Mouse (Mus musculus) heart, postnatal 10 days (tissue): Measurements from ENCODE around the gene Pltp. TPM values are rescaled to one million over a fixed set of nuclear protein-coding genes. Genes with fewer than 3 reads are reported as not detected.

ENCODE experiments used
- DNase-seq, 2 experiments: peaks; one replicate each; pipeline ENCODE4 v3.0.0; 2021
- intact Hi-C: fragments of 180-260 bp; cut with DNase I; formaldehyde crosslinking; loops from one replicate; pipeline ENCODE4 v1.15.1; 2025
- total RNA-seq, 2 experiments: library from RNA; stranded (reverse); gene quantifications; 2 replicates each; pipeline ENCODE4 v1.2.3; 2021

Pltp gene
- total RNA-seq: 10 to 100 TPM; 39.1 to 40.9 TPM

- DNase-seq: peak; percentile 58 to 74
- intact Hi-C loops: loop anchor here (2.0 kb wide), 1 partner anchor 24 kb away; no protein-coding TSS in a partner anchor
These were observed at the start of gene Pltp for GRCm38 (mm10) chr2:164857101-164857821. Pltp (minus strand) TSS chr2:164857711.

- intact Hi-C loops: no loop called here
- DNase-seq: no peak
These were observed 48.6 kb upstream of the Pltp start for GRCm38 (mm10) chr2:164906071-164906470.

GRCm38 (mm10) chr2:164903496-164903895, 46.0 kb upstream of the Pltp start:
- DNase-seq: no peak
- intact Hi-C loops: no loop called here

GRCm38 (mm10) chr2:164901380-164901779, 43.9 kb upstream of the Pltp start:
- DNase-seq: no peak
- intact Hi-C loops: loop anchor here (2.0 kb wide), 1 partner anchor 19 kb away; no protein-coding TSS in a partner anchor

GRCm38 (mm10) chr2:164899723-164900459, 42.4 kb upstream of the Pltp start:
- intact Hi-C loops: loop anchor here (2.0 to 5.0 kb wide), 2 partner anchors 17 to 68 kb away; partner anchors contain the start of genes Ctsa and Neurl2

GRCm38 (mm10) chr2:164899034-164899433, 41.5 kb upstream of the Pltp start:
- no peak for DNase-seq
- intact Hi-C loops: loop anchor here (5.0 kb wide), 1 partner anchor 67 kb away; the partner anchor contains the start of genes Ctsa and Neurl2

More at GRCm38 (mm10) chr2:164899723-164900459, 42.4 kb upstream of the Pltp start:
- DNase-seq: no peak

GRCm38 (mm10) chr2:164898008-164898407, 40.5 kb upstream of the Pltp start:
- intact Hi-C loops: loop anchor here (5.0 kb wide), 1 partner anchor 66 kb away; the partner anchor contains the start of genes Ctsa and Neurl2
- DNase-seq: no peak

- intact Hi-C loops: loop anchor here (5.0 kb wide), 1 partner anchor 64 kb away; the partner anchor contains the start of genes Ctsa and Neurl2
- DNase-seq: no peak
These were observed 38.4 kb upstream of the Pltp start for GRCm38 (mm10) chr2:164895885-164896284.

GRCm38 (mm10) chr2:164894644-164895043, 37.1 kb upstream of the Pltp start:
- no peak for DNase-seq
- intact Hi-C loops: loop anchor here (5.0 kb wide), 1 partner anchor 62 kb away; the partner anchor contains the start of genes Ctsa and Neurl2

GRCm38 (mm10) chr2:164894048-164894447, 36.5 kb upstream of the Pltp start:
- intact Hi-C loops: no loop called here
- no peak for DNase-seq

GRCm38 (mm10) chr2:164892696-164893216, 35.2 kb upstream of the Pltp start:
- intact Hi-C loops: no loop called here
- DNase-seq: no peak

- intact Hi-C loops: no loop called here
- DNase-seq: peak; percentile 45 to 48
These were observed 34.6 kb upstream of the Pltp start for GRCm38 (mm10) chr2:164891908-164892695.

- DNase-seq: no peak
- intact Hi-C loops: no loop called here
These were observed 33.7 kb upstream of the Pltp start for GRCm38 (mm10) chr2:164891056-164891834.

GRCm38 (mm10) chr2:164890411-164891049, 33.0 kb upstream of the Pltp start:
- no peak for DNase-seq
- intact Hi-C loops: no loop called here

- no peak for DNase-seq
- intact Hi-C loops: no loop called here
These were observed 32.4 kb upstream of the Pltp start for GRCm38 (mm10) chr2:164889960-164890359.

GRCm38 (mm10) chr2:164888996-164889395, 31.5 kb upstream of the Pltp start:
- no peak for DNase-seq
- intact Hi-C loops: no loop called here

- no peak for DNase-seq
- intact Hi-C loops: no loop called here
These were observed 29.1 kb upstream of the Pltp start for GRCm38 (mm10) chr2:164886617-164887016.

- intact Hi-C loops: no loop called here
- peak; percentile 86 to 90 for DNase-seq
These were observed 28.3 kb upstream of the Pltp start for GRCm38 (mm10) chr2:164885788-164886187.

GRCm38 (mm10) chr2:164882619-164883018, 25.1 kb upstream of the Pltp start:
- intact Hi-C loops: loop anchor here (2.0 kb wide), 1 partner anchor 18 kb away; no protein-coding TSS in a partner anchor
- DNase-seq: no peak
